Mouse (Mus musculus) cortical plate, adult 2 months (tissue): Measurements from ENCODE around the gene Cks1b. TPM values are rescaled to one million over a fixed set of nuclear protein-coding genes. Genes with fewer than 3 reads are reported as not detected.

Experiments
- H3K27ac ChIP-seq: fragments of 200-500 bp; 2 replicates; pipeline ENCODE4 v1.5.1; 2012; ENCODE audit warnings: low read length, control low read depth, inconsistent platforms; ENCODE audit not compliant: insufficient read depth
- H3K4me1 ChIP-seq: fragments of 200-500 bp; 2 replicates; pipeline ENCODE4 v1.6.1; 2011; ENCODE audit warnings: low read length; ENCODE audit not compliant: control insufficient read depth, insufficient read depth
- H3K4me3 ChIP-seq: fragments of 200-500 bp; 2 replicates; pipeline ENCODE4 v1.5.1; 2011; ENCODE audit warnings: mild to moderate bottlenecking, low read length, control low read depth; ENCODE audit not compliant: insufficient read depth
- CTCF ChIP-seq: fragments of 200-500 bp; IDR thresholded peaks from 2 replicates; pipeline ENCODE4 v1.5.1; 2011; ENCODE audit warnings: mild to moderate bottlenecking, control low read depth, low read length; ENCODE audit not compliant: insufficient read depth; ENCODE audit errors: extremely low read depth
- POLR2A ChIP-seq: fragments of 200-500 bp; IDR thresholded peaks from 2 replicates; pipeline ENCODE4 v1.6.1; 2011; ENCODE audit warnings: mild to moderate bottlenecking, low read length, control low read depth; ENCODE audit not compliant: insufficient read depth; ENCODE audit errors: extremely low read depth
- polyA plus RNA-seq: library from polyadenylated mRNA; depleted of rRNA; stranded (reverse); fragments of >200 nt; gene quantifications from 2 replicates; pipeline ENCODE4 v1.2.3, GENCODE M21; 2012

The Cks1b gene
- polyA plus RNA-seq, 1 experiment, result 5.4 TPM

DNA sequence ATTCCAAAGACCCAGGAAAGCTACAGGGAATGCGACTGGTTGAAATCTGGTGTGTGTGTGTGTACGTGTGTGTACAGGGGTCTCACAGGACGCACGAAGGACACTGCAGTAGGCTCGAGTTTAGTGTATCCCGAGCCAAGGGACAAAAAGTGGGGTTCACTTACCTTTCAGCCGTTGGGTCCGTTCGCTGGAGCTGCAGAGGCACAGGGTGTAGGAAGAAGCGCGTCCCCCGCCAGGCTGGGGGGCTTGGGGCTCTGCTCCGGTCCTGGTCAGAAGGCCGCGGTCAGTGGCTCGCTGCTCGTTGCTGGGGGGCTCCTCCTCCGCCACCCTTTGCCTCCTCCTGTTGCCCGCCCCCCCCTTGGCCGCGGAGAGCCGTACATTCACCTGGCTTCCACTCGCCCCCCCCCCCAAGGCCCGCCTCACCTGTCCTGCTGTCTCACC is 25.3 kb downstream of the Cks1b start:
- Histone ChIP-seq H3K4me3 (peak overlapping the region; percentile 56), H3K27ac (0 out of 2 replicates have a peak overlapping the region, but pooled peaks have one; percentile 51), H3K4me1 (peaks cover 5% of the 10 kb centered on the region)
- TF ChIP-seq POLR2A, result no peak
- TF ChIP-seq CTCF, result no peak

DNA sequence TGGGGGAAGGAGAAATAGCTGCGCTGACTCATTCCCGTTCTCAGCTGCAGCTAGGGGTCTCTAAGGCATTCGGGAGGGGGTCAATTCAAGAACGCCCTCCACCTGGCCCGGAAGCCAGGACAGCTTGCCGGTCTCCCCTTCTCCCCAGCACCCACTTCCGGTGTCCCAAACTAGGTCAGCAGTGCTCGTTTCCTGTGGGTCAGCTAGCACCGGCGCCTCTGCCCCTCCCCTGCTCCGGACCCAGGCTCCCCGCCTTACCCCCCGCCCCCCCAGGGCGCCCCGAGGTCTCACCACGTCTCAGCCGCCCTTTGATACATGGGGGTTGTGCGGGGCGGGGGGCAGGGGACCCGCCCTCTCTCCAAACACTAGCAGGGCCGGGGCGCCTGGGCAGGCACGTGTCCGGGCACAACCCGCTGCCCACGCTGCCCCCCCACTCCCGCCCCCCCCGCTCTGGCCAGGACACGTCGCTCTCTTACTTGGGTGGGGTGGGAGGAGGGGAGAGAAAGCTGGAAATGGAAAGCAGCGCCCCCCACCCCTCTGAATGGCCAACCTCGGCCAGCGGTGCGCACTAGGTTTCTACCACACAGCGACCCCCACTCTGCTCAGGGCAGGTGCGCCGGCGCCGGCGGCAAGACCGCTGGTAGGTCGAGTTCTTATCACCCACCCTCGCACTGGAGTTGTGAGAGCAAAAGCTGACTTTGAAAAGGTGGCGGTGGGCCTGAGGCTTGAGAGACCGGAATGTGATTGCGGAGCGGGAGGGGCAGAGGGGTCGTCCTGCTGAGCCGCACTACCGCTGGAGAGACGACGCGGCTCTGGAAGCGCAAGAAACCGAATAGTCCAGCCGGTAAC is 26.3 kb downstream of the Cks1b start:
- Histone ChIP-seq H3K4me3 (peak overlapping the region; percentile 56), H3K4me1 (peaks cover 5% of the 10 kb centered on the region), H3K27ac (peak overlapping the region; percentile 91)
- no peak for TF ChIP-seq POLR2A
- TF ChIP-seq CTCF, result no peak

DNA sequence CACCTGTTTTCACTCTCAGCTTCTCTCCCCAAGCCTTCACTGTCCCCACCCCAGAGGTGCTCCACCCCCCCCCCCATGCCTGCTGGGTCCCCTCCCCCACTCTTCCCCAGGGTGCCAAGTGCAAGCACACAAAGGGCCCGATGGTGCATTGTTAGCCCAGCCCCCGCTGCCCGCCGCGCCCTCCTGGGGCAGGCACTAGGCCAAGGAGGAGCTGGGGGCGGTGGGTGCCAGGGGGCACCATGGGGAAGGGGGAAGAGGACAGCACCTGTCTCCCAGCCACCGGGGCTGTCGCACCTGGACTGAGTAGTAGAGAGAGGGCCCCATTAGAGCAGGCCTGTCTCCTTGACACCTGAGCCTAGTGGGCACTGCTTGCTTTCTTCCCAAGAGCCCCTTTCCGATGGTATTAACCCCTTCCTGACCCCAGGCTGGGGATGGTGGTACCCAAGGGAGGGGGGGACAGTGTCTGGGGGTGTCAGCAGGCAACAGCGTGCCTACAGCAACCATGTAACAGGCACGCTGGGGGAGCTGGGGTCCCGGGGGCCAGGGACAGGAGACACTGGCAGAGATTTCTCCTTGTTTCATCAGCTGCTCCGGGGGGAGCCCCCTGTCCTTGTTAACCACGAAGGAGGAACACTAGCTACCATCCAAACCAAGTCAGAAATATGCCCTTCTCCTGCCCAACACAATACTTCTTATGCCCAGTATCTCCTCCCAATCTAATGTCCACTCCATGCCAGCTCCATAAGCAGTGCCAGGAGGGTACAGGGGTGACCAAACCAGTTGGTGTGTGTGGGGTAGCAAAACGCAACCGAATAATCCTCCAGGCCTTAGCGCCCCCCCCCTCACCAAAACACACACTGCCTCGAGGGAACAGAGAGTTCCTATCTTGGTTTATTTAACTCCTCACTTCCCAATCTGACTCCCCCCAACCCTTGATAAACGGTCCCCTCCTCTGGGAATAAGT is 27.2 kb downstream of the Cks1b start:
- Histone ChIP-seq H3K4me3 (peak overlapping the region; percentile 56), H3K4me1 (peaks cover 5% of the 10 kb centered on the region), H3K27ac (peak overlapping the region; percentile 90)
- TF ChIP-seq CTCF (no peak), POLR2A (no peak)

DNA sequence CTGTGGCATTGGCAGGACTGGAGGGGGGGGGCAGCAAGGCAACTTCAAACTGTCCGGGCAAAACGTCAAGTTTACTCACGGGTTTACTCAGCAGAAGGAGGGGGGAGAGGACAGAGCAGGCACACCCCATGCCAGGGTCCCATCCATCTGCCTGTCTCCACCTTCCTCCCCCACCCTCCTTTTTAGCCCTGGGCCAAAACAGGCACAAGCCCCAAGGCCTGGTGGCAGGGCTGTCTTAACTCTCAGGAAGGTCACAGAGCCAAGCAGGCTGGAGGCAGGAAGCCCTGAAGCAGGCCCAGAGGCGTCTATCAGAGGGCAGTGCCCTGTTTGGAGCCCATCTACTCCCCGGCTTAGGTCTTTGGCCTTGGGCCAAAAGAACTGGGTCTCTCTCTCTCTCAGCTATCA is 28.1 kb downstream of the Cks1b start:
- TF ChIP-seq CTCF (no peak), POLR2A (no peak)
- Histone ChIP-seq H3K4me3 (no peak overlapping the region), H3K4me1 (peaks cover 4% of the 10 kb centered on the region), H3K27ac (peak overlapping the region; percentile 49)

DNA sequence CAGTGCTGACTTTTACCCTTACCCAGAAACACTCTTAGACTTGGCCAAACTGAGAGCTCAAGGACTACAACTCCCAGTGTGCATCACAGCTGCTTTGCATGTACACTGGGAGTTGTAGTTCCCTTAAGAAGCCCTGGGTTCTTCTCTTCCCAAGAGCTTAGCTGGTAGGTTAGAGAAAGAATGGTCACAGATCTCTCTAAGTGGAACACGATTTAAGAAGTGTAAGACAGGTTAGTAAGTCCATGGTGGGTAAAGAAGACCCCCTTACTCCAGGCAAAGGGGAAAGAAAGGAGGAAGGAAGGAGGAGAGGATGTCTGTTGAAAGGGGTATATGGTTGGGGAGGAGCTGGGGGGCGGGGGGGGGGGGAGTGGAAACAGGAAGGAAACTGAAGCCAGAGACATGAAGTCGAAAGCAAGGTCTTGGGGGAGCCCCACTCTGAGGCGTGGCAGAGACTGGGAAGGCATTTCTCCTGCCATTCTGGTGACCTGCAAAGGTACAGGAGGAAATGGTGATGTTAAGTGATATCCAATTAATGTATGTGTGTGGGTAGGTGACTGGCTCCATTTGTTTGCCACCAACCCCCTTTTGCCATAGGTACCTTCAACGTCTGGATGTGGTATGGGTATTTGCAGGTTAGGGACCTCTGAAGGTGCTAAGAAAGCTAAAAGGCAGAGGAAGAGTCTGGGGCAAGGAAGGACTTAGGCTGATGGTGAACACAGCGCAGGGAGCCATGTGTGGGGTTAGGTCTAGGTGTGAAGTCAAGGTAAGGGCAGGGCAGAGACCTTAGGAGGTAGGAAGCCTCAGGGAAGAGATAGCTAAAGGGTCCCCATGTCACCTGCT is 29.1 kb downstream of the Cks1b start:
- H3K27ac ChIP-seq, result no peak overlapping the region
- TF ChIP-seq POLR2A (no peak), CTCF (no peak)

DNA sequence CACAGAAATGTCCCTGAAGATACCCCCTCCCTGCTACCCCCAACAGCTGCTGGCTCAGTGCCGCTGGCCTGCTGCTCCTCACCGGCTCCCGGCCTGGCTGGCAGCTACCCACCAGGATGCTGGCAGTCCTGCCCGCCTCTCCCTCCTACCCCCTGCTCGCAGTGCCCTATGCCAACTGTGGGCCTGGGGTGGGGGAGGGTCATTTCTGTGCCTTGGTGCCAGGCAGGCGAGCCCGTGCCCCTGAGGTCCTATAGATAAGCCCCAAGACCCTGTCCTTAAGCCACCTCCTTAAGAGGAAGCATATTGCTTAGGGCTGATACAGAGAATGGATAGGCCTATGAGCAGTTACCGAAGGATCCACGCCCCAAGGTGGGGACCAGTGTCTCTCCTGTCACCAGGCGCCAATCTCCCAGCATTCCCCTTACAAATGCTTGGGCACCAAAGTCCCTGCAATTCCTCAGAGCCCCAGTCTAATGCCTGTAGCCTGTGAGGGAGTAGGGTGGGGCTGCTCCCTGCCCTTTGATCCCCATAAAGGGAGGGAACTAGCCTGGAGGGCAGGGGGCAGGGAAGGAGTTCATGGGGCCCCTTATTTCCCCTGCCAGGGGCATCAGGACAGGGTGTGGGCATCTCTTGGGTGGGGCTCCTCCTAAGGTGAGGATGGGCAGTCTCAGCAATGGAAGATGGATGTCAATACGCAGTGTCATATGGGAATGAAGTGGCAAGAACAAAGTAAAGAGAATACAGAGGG is 29.9 kb downstream of the Cks1b start:
- Histone ChIP-seq H3K4me3 (no peak overlapping the region), H3K27ac (peak overlapping the region; percentile 5; the same call in 1 of the 2 replicates), H3K4me1 (peaks cover 2% of the 10 kb centered on the region)
- no peak for TF ChIP-seq POLR2A
- no peak for TF ChIP-seq CTCF

More for the DNA sequence above, 29.1 kb downstream of the Cks1b start:
- Histone ChIP-seq H3K4me3 (no peak overlapping the region), H3K4me1 (peaks cover 2% of the 10 kb centered on the region)

DNA sequence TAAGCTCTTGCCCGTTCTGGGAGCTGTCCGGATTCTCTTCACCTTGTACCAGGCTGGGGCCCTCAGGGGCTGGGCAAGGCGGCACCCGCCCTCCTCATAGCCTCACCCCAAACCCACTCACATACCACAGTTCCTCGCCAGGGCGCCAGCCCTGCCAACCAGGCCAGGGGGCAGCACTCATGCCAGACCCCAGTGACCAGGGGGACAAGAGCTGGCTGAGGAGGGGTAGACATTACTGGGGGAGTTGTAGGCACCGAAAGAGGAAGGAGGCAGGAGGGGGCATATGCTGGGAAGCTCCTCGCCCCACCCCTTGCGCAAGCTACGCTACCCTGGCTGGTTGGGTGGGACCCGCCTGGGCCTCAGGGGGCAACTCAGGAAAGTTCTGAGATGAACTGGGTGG is 30.6 kb downstream of the Cks1b start:
- peak overlapping the region; percentile 5; the same call in 1 of the 2 replicates for H3K27ac ChIP-seq
- H3K4me1 ChIP-seq, result peaks cover 2% of the 10 kb centered on the region
- TF ChIP-seq POLR2A (no peak), CTCF (no peak)
- H3K4me3 ChIP-seq, result no peak overlapping the region

DNA sequence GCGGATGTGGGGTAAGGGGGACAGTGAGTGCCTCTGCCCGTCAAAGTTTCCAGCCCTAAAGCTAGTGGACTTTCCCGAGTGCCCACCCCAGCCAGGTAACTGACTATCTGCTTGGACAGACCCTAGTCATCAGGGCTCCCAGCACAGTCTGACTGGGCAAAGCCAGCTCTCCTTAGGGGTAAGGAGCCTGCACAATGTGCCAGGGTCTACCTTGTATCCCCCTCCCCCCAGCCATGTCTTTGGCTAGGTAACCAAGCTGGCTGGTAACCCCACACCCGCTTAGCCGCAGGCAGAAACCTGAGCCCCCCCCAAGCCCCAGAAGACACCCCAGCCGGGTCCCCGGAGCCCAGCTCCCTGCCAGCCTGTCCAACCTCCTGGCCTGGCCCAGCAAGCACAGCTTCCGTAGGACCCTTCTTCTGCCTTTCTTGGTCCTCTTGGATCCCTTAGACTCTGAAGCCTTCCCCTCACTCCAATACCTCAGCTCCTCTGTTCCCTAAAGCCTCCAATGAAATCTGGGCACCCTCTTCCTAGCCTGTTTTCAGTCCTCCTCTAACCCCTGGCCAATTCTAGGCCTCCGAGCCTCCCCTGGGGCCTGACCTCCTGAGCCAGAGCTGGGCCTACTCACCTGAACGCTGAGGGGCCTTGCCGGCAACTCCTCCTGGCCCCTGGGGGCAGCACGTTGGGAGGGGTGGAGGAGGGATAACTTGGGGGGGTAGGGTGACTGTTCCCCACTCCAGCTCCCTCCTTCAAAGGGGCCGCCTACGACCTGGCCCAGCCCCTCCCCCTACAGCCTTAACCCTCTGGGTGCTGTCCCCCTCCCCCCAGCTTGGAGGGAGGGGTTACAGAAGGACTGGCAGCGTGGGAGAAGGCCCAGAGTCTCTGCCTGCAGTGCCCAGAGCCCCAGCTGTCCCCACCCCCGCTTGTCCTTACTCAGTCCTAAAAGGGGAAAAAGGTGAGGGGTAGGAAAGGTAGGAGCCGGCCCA is 31.5 kb downstream of the Cks1b start:
- Histone ChIP-seq H3K4me3 (no peak overlapping the region), H3K27ac (no peak overlapping the region), H3K4me1 (peaks cover 2% of the 10 kb centered on the region)
- TF ChIP-seq CTCF (no peak), POLR2A (no peak)
